Mouse (Mus musculus) right cerebral cortex, postnatal 36 days (tissue): ENCODE results near the gene Best3.

Experiments
- DNase-seq, 2 experiments: peaks; one replicate each; pipeline ENCODE4 v3.0.0; 2022; ENCODE audit warnings: low spot score in 2 of 2, mixed read lengths in 1 of 2

Best3 gene

DNA sequence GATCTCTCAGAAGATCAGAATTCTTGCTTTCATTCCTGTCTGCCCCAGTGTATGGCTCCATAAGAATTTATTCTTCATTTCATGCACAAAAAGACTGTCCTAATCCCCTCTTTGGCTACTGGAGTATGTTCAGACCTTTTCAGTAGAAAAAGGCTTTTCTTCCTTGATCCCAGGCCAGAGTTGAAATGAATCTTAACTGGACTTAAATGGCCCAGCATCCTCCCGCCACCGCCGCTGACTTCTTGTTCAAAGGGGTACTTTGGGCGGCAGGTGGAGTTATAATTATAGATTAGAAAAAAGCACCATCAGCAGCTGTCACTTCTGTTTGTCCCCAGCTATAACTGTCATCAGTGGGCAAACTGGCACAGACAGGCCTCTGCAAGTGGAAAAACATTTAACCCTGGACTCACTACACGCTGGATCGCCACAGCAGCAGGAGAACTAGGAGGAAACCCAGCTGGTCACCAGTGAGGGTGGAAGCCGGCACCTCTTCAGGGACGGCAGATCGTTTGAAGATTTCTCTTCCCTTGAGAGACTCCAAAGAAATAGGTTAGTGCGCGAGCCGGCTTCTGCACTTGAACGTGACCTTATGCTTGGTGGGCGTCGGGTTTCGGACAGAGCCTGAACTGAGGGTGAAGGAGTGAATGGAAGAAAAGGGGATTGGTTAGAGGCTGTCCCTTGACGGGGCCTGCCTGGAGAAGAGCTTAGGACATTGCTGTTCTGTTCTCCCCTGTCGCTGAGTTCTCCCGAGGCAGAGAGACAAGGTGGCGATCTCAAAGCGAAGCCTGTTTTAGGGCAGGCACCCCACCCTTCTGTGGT is at the start of gene Best3:
Gene Best3, plus strand, starts transcription at position 51 of the 819 bp plus-strand sequence.
- no peak for DNase-seq

GRCm38 (mm10) chr10:116943025-116943424 is 43.1 kb upstream of the Best3 start:
- DNase-seq: no peak

- no peak for DNase-seq
Observed at GRCm38 (mm10) chr10:116944144-116944543, 42.0 kb upstream of the Best3 start.

DNA sequence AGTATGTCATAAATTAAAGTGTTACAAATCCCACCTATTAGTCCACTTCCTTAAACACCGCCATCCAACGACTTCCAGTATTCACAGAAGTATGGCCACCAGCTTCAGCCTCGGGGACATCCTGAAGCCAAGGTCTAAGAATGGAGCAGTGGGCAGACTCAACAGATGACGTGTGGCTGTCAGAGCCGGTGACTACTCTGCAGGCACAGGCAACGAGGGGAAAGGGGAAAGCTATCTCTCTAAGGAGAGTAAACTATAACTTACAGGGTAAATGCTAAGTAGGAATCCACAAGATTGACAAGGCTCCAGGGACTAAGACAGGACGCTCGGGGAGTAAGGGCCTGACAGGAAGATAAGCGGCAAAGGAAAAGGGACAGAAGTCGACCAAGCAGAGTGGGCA is 41.2 kb upstream of the Best3 start:
- DNase-seq: no peak

- DNase-seq: no peak
Observed at GRCm38 (mm10) chr10:116948414-116948813, 37.7 kb upstream of the Best3 start.

DNA sequence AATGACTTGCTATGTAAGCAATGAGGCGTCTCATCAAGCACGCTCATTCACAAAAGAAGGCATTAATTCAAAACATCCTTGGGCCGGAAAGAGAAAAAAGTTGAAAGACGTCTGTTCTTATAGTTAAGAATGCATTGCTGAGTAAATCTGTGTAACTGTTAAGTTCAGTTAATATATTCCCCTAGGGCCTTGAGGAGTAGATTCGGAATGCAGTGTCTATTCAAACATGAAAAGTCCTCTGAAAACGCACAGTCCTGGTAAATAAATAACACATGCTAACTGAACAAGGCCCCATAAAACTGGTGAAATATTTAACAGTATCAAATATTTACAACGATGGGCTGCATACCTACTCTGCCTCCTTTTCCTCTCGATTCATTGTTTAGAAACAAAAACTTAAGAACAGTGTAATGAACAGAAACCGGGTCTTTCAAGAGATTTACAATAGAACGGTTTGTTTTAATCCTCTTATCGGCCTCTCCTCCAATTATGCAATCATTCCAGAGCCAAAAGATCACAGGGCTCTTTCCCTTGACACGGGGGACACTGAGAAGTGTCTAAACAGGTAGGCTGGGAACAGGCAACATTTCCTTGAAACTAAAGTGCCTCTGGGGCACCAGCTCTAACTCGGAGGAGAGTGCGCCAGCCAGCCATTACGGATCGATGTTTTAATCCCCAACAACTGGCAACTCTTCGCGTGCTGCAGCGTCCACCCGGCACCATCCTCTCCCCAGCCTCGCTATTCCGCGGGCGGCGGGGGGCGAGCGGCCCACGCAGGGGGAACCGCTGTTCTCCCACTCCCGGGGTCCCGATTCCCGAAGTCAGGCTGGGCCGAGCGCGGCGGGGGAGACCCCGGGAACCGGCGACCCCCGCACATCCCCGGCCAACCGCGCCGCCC is 36.8 kb upstream of the Best3 start:
- DNase-seq: no peak

DNA sequence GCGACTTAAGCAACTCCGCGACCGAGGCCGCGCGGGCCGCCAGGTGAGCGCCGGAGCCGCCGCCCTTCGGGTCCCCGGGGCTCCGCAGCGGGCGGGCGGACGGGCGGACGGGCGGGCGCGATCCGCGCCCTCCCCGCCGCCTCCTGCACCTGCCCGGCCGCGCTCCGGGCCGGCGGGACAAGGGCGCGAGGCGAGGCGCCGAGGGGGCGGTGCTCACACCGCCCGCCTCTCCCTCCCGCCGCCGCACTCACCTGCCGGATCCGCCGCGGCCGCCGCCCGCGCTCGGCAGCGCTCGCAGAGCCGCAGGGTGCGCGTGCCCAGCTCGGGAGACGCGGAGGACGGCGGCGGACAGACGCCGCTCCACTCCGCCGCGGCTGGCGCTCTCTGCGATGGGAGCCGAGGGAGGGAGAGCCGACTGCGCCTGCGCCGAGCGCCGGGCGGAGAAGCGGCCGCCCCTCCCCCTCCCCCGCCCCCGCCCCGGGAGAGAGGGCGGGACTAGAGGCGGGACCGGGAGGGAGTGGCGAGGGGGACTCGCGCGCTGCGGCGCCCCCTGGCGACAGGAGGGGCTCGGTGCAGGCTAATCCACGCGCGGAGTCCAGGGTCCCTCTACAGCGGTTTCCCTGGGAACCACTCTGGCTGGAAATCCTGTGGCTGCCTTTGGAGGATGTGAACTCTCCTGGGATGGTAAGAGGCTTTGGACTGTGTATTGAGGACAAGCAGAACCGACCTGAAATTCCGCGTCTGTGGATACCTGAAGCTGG is 35.9 kb upstream of the Best3 start, which contains the start of gene Rab3ip:
Gene Rab3ip, minus strand, starts transcription at position 761 of the 761 bp plus-strand sequence.
- peak; percentile 79 for DNase-seq

- DNase-seq: no peak
Observed at GRCm38 (mm10) chr10:116950886-116951285, 35.2 kb upstream of the Best3 start.

DNA sequence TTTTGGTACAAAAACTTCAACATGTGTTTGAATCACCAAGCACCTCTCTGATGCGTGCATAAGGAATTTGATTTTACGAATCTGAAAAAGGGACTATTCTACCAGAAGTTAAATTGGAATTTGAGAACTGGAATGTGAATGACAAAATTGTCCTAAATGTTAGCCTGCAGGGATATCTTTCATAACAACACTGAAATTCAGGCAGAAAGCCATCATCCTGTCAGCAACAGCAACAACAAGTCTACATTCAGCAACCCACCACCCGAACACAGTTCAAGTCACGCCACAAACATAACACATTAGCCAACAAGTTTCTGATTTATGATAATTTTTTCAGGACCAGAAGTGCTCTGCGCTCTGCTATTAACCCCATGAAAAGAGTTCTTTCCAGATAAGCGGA is 30.9 kb upstream of the Best3 start:
- no peak for DNase-seq

DNA sequence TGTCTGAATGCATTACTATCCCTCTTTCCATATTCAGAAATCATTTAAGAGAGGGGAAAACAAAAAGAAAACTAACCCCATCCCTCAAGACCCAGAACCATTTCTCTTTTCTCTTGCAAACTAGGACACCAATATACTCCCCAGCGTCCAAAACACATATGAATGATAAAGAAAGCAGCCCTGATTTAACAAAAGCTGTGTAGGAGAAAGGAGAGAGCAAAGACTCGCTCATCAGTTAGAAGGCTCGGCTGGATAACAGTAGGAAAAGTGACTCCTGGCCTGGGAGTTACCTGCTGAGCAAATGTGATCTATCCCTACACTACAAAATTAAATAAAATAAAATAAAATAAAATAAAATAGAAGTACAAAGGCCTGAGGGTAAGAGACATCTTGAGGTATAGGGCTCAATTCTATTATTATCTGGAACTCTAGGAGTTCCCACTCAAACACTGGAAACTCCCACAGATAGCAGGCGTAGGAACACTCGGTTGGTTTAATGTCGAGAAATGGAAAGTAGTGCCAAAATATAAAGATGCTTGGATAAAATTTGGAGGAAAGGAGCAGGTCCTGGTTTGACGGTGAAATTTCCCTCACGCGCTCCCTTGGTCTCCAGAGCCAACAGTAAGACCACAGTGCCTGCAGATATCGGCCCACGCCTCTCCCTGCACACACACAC is 29.5 kb upstream of the Best3 start:
- no peak for DNase-seq

- no peak for DNase-seq
Observed at GRCm38 (mm10) chr10:116957867-116958551, 28.1 kb upstream of the Best3 start.

DNA sequence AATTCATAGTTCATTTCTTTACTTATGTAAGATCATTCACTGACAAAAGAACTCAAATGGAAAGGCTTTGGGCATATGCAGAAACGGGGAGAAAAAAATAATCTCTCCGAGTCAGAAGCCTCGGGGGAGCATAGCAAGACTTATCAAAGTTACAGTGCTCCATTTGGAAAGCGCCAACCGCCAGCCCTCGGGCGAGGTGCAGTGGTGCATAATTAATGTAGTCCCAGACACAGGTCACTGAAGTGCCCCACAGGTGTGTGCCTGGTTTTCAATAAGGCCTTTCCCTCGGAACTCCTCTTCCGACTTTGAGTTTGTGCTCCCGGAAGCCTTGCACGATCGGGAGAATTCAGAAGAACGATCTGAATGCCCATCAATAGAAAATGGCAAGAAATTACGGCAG is 24.0 kb upstream of the Best3 start:
- DNase-seq: no peak

DNA sequence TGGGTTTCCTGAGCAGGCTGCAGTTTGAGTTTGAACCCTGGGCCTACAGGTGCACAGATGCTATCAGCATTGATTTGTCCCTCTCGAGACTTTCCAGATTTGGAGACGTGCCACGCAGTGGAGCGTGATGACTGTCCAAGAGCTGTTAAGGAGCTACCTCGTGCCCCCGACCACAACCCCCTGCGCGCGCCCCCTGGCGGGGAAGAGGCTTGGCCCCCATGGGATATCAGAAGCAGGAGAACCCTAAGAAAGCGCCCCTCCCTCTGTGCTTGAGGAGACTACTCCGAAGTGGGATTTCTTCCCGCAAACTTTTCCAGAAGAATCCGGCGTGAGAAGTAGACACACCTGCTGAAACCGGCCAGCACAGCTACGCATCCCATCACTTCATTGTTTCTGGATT is 23.3 kb upstream of the Best3 start:
- DNase-seq: no peak

- DNase-seq: no peak
Observed at GRCm38 (mm10) chr10:116964084-116964483, 22.0 kb upstream of the Best3 start.

- DNase-seq: no peak
Observed at GRCm38 (mm10) chr10:116964571-116964970, 21.5 kb upstream of the Best3 start.

- DNase-seq: no peak
Observed at GRCm38 (mm10) chr10:116965297-116965696, 20.8 kb upstream of the Best3 start.

DNA sequence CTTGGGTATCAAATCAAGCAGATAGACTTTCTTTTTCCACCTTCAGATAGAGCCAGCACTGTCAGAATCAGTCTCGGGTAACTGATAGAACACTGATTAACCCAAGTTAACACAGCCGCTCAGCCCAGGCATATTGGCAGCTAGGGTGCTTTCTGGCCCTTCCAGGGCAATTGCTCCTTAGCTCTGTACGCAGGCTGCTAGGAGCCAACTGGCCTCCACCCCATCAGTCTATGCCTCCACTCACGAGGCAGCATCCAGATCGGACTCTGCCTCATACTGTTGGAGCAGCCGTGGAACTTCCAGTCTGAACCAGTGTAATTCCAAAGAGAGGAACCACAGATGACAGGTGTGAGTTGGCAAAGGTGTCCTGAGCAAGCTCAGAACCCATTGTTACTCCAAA is 20.0 kb upstream of the Best3 start:
- no peak for DNase-seq

DNA sequence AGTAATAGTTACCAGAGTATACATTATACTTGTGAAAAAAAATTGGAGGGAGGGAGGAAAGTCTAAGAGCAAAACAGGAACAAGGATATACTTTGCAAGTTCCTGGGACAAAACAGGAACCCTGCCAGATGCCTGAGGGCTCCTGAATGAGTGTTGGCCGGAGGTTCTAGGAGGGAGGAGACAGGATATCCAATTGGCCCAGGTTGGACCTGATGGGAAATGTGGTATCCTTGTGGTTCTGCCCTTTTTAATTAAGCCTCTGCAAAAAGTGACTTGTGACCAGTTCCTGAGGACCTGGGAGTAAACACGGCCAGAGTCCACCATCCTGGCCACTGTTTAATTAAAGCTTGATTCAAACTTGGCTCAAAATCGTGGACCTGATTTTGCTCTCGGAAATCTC is 17.4 kb upstream of the Best3 start:
- DNase-seq: no peak

DNA sequence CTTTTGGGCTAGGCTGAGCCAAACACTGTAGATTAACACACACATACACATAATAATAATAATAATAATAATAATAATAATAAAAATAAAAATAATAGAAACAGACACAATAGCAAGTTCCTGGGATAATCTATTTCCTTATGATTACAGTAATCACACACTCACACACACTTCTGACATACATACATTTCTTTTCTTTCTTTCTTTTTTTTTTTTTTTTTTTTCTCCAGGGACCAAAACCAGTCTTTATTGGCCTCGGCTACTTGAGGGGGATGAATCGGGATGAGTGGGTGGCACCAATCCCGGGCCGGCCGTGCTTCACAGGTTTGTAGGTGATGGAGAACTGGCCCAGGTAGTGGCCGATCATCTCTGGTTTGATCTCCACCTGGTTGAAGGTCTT is 13.6 kb upstream of the Best3 start, which contains the start of gene Gm10271:
Gene Gm10271, minus strand, starts transcription at position 101 of the 400 bp plus-strand sequence.
- DNase-seq: no peak

GRCm38 (mm10) chr10:116977455-116977854 is 8.7 kb upstream of the Best3 start:
- no peak for DNase-seq

DNA sequence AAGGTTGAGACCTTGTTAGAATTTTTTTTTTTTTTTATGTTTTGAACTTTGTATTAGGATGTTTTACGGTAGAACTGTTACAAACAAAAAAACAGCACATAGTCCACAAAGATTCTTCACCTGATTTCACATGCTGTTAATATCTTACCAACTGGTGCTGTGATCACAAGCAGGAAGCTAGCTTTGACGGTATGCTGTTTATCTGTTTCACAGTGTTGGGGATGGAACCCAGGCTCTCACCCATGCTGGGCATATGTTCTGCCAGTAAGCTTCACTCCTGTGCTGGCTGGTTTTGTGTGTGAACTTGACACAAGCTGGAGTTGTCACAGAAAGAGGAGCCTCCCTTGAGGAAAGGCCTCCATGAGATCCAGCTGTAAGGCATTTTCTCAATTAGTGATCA is 8.3 kb upstream of the Best3 start:
- DNase-seq: no peak
